Mouse (Mus musculus) spleen, adult 18-20 months (tissue): Measurements from ENCODE around the gene Thap8.
"Not testable (repeated sequence)": the region's sequence is repeated elsewhere in the genome, so short reads cannot be mapped to it uniquely, and the experiment has no call there.

Experiments used
- DNase-seq, 2 experiments: peaks; one replicate each; pipeline ENCODE4 v3.0.0; 2022; ENCODE audit warnings: mixed read lengths in 2 of 2

Thap8 gene

DNA sequence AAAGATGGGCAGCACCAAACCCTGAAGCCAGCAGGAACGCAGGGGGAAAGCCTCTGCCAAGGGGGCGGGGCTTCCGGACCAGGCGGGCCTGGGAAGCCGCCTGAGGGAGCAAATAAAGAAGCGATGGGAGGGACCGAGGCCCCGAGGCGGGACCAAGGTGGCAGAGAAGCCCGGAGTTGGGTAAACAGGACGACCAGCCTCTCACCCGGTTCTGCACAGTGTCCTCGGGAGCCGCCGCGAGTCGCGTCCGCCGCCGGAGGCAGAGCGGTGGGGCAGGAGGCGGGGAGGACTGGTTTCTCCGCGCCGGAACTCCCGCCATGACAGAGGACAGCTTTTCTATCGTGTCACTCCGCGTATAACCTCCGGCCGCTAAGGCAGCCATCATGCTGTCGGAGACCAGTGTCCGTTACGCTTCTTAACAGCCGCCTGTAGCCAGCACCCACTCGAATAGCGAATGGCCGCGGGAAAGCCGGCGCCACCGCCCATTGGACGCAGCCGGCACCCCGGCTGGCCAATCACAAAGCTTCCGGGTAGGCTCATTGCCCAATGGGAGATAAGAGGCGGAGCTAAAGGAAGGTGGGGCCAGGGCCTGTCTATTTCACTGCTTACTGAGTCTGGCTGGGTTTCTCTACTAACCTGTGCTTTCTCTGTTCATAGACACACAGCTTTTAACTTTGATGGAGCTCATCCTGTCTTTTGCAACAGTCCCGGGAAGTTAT, at the start of gene Thap8, which contains the start of gene Wdr62:
TSS of gene Thap8 (plus strand) at position 144 of the 719 bp plus-strand sequence.
TSS of gene Wdr62 (minus strand) at position 469 of the 719 bp plus-strand sequence.
- peak; percentile 81 to 85 for DNase-seq

DNA sequence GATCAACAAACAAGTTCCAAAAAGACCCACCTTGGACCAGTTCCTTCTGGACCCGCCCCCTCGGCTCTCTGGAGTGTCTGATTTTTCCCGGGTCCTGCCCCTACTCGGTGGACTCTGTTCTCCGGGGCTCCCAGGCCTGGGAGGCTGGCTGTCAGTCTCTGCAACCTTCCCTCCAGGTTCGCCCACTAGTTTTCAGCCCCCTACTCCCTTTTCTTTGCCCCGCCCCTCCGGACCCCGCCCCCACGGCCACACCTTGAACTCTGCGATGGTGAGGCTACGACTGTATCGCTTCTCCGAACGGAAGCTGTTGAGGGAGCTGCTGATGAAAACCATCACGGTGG, 48.6 kb upstream of the Thap8 start:
- DNase-seq, result no peak

DNA sequence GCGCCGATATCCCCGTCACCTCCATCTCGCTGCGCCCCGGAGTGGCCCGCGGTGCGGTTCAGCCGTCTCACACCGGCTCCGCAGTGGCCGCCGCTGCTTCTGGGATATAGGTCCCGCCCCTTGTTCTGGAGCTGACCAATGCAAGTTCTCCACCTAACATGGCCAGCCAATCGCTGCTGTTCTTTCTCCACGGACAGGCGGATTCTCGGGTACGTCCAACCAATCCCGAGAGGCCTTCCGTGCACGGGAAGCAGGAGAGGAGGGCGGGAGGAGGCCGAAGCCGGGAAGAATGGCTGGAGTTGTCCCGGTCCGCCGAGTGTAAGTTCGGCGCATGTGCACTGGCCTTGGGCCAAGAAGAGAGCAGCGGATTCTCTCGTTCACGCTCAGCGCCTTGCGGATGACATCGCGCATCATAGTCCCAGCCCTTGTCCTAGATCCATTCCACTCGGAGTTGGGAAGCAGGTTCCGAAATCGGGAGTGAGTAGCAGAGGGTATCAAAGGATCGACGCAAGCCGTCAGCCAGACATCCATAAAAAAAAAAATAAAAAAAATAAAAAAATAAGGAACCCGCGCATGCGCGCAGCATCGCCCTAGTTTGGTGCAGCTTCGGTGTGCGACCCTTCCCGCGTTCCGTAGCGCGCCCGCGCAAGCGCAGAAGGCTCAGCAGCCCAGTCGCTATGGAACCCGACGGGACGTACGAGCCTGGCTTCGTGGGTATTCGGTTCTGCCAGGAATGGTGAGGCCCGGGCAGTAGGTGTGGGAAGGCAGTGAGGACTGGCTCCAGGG, 48.0 kb upstream of the Thap8 start, which contains the start of the genes Polr2i and Tbcb:
TSS of gene Polr2i (plus strand) at position 280 of the 786 bp plus-strand sequence.
TSS of gene Tbcb (minus strand) at position 604 of the 786 bp plus-strand sequence.
- peak; percentile 91 to 95 for DNase-seq

DNA sequence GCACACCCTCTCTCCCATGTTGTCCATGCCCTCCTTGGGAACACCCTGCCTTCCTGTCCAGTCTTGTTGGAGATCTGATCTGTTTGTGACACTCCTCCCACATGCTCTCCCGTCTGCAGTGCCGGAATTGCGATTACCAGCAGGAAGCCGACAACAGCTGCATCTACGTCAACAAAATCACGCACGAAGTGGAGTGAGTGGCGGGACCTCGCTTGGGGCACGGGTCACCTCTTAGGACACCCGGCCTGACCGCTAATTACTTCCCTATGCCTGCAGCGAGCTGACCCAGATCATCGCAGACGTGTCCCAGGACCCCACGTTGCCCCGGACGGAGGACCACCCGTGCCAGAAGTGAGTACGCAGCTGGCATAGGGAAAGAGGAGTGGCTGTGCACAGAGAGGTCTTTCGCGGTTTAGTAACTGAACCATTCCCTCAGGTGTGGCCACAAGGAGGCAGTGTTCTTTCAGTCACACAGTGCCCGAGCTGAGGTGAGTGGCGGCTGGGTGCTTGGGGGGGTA, 47.2 kb upstream of the Thap8 start:
- DNase-seq, result peak; percentile 21 to 39

DNA sequence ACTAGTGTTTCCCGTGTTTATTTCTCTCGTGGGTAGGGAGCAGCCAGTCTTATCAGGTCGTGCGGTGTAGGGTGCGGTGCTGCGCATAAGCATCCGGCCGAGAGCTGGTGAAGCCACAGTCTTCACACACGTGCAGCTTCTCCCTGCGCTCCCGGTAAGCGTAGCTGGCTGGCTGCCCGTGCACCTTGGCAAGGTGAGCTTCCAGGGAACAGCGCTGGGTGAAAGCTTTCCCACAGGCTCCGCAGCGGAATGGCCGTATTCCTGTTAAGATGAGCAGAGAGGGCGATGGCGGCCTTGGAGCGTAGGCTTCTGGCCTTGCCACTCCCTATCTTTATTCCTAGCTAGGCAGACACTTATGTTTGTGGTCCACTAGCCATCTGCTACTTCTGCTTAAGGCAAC, 46.5 kb upstream of the Thap8 start:
- no peak for DNase-seq

DNA sequence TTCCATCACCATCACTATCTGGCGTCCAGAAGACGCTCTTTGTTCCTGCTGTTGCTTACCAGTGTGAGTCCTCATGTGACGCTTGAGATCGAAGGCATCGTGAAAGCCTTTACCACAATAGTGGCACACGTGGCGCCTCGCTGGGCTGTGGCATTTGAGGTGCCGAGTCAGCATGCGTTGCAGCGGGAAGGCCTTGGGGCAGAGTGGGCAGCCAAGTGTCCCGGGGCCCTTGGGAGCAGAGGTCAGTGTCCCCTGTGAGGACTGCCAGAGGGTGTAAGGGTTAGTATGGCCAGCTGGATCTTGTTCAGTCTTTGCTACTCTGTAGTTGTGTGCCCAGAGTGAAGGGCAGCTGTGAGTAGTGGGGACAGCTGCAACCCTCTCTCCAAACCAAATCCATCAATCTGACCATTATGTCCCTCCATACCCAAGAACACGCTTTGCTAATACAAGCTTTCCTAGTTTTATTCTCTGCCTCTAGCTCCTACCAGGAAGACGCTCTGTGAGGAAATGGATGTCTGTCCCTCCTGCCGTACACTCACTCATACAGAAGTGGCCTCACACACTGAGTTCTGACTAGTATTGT, 45.5 kb upstream of the Thap8 start:
- no peak for DNase-seq

DNA sequence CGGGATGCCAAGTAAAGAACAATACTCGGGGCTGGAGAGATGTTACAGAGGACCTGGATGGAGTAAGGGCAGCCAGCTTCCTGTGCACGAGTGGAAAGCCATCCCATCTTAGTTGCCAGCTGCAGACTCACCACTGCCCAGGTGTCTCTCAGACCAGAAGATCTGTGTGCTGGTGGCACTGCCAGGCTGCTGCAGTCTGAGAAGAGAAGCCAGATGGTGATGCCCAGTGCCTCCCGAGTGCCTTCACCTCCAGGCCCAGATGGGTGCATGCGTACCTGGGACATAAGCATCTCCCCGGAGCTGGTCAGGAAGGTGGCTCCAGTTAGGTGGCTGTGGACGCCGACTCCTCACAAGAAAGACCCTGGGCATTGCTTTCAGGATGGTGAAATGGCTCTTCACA, 44.8 kb upstream of the Thap8 start:
- no peak for DNase-seq

DNA sequence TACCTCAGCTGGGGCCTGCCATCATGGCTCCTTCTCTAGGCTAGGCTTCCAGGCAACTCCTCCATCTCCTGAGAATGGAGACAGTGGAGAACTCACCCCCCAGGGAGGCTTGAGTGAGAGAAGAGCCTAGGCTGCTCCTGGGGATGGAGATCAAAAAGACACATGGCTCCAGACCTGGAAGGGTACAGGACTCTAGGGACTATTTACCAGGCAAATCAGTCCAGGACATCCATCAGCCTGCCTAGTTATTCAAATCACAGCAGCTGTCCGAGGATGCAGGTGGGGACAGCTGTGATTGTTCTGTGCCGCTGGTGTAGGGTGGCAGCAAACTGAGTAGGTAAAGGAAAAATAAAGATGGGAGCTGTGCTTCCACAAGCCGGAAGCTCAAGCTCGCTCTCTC, 44.3 kb upstream of the Thap8 start, which contains the start of gene Ovol3:
TSS of gene Ovol3 (minus strand) at position 101 of the 400 bp plus-strand sequence.
- DNase-seq, result no peak

DNA sequence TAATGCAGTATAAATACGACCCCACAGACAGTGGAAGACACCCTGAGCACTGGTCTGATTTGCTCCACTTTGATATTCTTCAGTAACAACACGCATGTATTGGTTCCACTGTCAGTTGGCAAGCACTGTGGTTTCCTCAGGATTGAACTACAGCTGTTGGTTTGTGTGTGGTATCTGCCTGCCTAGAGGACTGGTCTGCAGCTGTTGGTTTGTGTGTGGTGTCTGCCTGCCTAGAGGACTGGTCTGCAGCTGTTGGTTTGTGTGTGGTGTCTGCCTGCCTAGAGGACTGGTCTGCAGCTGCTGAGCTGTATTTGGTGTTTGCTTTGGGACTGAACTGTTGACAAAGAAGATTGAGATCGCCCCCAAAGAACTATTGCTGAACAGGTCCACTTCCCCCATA, 42.5 kb upstream of the Thap8 start:
- not testable (repeated sequence) for DNase-seq

DNA sequence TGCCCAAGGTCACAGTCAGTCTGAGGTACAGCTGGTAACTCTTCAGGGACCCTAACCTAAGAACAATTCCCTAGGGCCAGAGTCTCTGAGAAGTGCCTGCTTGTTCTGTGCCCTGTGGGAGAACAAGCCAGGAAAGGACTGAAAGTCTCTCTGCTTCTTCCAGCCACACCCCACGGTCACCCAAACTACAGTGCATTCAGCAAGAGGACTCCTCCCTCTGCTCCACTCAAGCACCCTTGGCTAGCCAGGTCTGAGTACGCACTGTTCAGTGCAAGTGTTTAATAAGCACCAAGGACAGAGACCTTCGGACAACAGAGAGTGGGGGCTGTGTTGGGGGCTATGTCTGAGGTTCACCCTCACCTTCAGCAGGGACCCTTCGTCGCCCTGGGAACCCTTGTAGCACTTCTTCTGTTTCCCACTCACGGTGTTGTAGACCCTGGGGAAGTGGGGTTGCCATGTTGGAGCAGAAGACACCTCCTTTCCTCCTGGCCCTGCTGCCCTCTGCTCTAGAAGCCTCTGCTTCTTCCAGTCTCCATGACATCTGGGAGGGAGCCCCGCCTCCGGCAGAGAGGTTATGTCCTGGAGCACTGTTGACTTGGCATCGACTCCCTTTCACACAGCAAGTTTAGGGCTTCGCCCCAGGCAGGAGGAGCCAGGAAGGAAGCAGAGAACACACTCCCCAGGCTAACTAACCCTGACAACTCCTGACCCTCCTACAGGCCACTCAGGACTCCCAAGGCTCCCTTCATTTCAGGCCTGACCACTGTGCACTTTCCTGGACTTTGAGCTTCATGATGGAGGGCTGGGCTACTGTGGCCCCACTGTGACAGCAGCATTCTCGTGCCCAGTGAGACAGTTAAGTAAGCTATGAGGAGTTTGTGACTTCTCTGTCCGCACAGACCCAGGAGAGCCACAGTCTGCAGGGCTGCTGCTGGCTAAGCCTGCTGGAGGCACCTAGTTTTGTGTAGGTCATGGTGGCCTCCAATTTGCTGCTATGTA, 27.6 kb upstream of the Thap8 start:
- no peak for DNase-seq

DNA sequence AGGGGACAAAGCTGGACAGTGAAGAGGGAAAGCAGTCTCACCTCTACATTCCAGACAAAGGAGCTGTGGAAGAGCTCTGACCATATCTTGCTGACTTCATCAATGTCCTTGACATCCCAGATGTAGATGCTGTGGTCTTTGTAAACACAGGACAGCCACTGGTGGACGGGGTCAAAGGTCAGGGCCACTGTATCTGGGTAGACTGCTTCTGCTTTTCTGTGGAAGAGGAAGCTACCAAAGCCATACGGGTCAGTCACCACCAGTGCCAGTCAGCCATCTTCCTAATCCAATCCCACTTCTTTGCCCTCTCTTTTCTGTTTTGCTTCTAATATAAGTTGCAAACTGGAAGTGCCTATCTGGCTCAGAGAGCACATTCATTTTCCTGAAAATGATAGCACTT, 14.9 kb upstream of the Thap8 start:
- DNase-seq, result no peak

DNA sequence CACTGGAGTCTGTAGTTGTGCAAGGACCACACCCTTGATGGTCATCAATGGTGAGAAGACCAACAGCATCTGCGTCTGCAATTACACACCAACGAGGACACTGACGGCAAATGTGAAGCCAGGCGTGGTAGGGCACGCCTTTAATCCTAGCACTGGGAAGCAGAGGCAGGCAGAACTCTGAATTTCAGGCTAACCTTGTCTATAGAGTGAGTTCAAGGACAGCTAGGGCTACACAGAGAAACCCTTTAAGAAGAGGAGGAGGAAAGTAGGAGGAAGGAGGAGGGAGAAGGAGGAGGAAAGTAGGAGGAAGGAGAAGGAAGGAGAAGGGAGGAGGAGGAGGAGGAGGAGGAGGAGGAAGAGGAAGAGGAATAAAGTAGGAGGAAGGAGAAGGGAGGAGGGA, 14.4 kb upstream of the Thap8 start:
- no peak for DNase-seq

DNA sequence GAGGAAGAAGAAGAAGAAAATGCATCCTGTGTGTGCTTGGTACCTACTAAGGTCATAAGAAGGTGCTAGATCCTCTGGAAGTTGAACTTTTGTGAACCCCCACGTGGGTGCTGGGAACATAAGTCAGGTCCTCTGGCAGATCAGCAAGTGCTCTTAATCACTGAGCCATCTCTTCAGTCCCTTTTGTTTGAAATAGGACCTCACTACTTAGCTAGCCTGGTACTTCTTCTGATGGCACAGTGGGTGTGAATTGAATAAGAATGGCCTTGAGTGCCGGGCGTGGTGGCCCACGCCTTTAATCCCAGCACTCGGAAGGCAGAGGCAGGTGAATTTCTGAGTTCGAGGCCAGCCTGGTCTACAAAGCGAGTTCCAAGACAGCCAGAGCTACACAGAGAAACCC, 14.0 kb upstream of the Thap8 start:
- no peak for DNase-seq

DNA sequence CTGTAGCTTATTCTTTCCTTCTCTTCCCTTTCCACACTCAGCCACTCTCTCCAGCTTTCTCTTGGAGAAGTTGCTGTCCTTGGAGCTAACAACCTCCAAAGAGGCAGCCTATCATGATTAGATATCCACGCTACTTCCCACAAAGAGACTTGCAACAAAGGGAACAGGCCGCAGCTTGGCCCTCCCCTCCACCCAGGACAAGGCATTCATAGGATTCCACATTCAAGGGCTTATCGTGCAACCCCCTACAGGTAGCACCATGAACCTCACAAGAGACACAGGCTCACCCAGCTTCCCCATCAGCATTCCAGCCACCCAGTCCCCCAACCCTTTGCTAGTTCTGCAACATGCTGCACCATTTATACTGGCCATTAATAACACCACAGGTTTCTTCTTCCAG, 13.1 kb upstream of the Thap8 start:
- no peak for DNase-seq

DNA sequence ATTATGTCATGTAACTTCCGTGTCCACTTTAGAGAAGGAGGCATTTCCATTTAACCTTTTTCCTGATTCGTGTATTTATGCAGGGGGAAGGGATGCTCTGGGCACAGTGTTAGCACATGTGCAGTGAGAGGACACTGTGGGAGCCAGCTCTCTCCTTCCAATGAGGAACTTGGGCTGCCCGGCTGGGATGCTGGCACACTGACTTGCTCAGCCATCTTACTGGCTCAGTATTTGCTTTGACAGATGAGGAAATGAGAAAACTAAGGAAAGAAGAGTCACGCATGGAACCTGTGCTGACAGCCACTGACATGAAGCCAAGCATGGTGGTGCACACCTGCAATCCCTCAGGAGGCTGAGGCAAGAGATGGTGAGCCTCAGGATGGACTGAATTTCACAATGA, 10.3 kb upstream of the Thap8 start:
- no peak for DNase-seq

DNA sequence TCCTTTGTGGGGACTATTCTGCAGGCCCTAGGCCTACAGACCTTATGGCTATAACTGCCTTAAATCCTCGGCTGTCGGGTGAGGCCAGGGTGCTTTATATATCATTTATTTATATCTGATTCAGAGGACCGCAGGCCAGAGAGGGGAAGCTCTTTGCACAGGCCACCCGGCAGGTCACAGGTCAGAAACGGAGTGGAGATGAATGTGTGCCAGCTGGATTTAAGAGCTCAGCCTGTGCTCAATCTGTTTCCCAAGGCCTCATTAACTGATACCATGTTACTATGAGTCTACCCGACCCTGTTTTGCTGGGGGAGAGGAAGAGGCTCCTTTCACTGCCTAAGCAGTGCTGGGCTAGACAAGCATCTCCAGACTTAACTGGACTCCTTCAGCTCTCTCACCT, 5.5 kb upstream of the Thap8 start:
- no peak for DNase-seq

DNA sequence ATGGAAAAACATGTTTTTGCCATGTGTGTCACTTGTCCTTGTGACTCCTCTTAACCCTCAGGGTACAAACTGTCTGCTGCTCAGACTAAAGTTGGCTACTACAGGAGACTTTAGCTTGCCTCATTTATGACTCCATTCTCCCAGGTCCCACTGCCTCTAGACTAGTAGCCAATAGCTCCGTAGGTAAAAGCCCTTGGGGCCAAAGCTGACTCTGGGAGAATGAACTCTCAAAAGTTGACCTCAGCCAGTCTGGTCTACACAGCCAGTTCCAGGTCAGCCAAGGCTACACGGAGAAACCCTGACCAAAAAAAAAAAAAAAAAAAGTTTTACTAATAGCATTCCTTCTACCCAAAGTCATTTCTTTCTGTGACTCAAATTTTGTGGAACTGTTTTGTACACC, 983 bp upstream of the Thap8 start:
- DNase-seq, result no peak

DNA sequence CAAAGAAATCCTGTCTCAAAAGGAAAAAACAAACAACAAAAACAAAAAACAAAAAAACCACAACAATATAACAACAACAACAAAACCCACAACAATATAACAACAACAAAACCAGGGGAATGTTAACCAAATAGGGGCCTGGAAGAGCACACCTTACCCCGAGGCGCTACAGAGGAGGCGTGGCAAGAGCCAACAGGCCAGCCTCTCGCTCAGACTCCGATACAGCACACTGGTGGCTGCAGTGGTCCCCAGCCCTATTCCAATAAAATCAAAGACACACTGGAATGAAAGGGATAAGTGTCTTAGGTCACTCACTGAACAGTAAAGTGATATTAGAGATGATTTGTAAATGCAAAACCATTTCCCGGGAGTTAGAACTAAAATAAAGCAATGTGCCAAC, 358 bp upstream of the Thap8 start:
- DNase-seq, result no peak

DNA sequence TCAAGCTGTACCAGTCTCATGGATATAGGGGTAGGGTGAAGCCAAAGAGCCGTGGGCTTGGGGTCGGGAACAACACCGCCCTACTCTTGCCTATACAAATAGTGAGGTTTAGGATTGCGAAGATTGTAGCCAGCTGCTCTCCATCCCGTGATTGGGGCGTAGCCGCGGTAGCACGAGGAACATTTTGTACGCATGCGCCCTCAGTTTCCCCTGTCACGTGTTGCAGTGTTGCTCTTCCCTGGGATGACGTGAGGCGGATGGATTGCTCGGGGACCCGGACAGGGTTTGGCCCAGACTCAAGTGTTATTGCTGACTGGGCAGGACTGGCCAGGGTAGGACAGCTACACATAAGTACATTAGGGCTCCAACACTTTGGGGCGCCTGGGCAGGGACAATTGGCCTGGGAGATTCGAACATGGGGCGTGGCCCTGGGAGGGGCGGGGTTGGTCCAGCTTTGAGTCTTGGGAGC, 810 bp downstream of the Thap8 start:
- peak; percentile 67 to 76 for DNase-seq

DNA sequence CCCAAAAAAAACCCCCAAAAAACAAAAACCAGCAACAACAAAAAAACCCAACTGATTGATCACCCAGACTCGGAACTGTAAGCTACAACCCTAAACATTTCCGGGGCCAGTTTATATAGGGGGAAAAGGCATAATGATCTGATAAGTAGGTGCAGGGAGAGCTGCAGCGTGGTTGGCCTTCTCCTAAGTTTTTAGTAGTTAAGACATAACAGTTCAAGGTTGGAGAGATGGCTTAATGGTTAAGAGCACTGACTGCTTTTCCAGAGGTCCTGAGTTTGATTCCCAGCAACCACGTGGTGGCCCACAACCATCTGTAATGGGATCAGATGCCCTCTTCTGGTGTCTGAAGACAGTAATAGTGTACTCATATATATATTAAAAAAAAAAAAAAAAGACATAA, 1.6 kb downstream of the Thap8 start:
- no peak for DNase-seq

DNA sequence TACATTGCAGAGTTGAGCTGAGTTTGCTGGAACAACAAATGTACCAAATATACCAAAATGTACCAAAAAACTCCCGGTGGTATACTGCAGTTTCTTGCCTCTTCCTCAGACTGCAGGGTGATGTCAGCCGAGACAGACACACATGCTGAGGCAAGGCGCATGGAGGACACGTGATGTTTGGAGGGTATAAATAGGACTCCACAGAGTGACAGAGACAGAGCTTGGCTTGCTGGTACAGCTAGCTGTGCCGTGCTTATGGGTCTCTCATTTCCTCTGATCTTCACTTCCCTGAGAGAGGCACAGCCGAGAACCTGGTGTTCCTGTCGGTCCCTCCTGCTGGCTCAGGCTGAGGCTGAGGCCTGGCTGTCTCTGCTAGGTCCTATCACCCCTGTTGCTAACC, 2.8 kb downstream of the Thap8 start:
- no peak for DNase-seq
